Mouse (Mus musculus): ENCODE data around the gene Twf2. TPM values are rescaled to one million over a fixed set of nuclear protein-coding genes. Genes with fewer than 3 reads are reported as not detected.
A peak's percentile ranks its signal among the peaks of the same experiment; 100 is the strongest.

Twf2 gene
- polyA plus RNA-seq, 1 experiment: 12.1 TPM

GRCm38 (mm10) chr9:106231220-106231619 is 28.3 kb downstream of the Twf2 start:
- Histone ChIP-seq H3K4me3 (ENCODE audit: control insufficient read depth, low read depth, low read length) (no peak overlapping the region), H3K4me1 (ENCODE audit: control insufficient read depth, insufficient read depth, low read length) (no peaks in the 10 kb centered on the region; the same call in 1 of the 2 replicates), H3K27ac (ENCODE audit: control insufficient read depth, insufficient read depth, low read depth, low read length) (0 out of 2 replicates have a peak overlapping the region, but pooled peaks have one; percentile 1), H3K27me3 (ENCODE audit: control insufficient read depth, insufficient read depth, low read length) (no peaks in the 10 kb centered on the region), H3K36me3 (ENCODE audit: control insufficient read depth, insufficient read depth, low read length) (no peaks in the 10 kb centered on the region)
- no peak for TF ChIP-seq CTCF (IDR thresholded peaks at IDR 0.05; ENCODE audit: control insufficient read depth, insufficient read depth, insufficient replicate concordance, low read depth, low read length)
- TF ChIP-seq POLR2A (IDR thresholded peaks at IDR 0.05; ENCODE audit: control insufficient read depth, low read depth, low read length): no peak

GRCm38 (mm10) chr9:106231816-106232215 is 28.9 kb downstream of the Twf2 start:
- Histone ChIP-seq H3K4me3 (ENCODE audit: control insufficient read depth, low read depth, low read length) (no peak overlapping the region), H3K27ac (ENCODE audit: control insufficient read depth, insufficient read depth, low read depth, low read length) (no peak overlapping the region), H3K27me3 (ENCODE audit: control insufficient read depth, insufficient read depth, low read length) (no peaks in the 10 kb centered on the region), H3K4me1 (ENCODE audit: control insufficient read depth, insufficient read depth, low read length) (peaks cover 2% of the 10 kb centered on the region; the same call in 1 of the 2 replicates), H3K36me3 (ENCODE audit: control insufficient read depth, insufficient read depth, low read length) (no peaks in the 10 kb centered on the region)
- TF ChIP-seq POLR2A (IDR thresholded peaks at IDR 0.05; ENCODE audit: control insufficient read depth, low read depth, low read length): no peak

- H3K4me3 ChIP-seq (ENCODE audit: control insufficient read depth, low read depth, low read length): no peak overlapping the region
- peaks cover 2% of the 10 kb centered on the region; the same call in 1 of the 2 replicates for H3K4me1 ChIP-seq (ENCODE audit: control insufficient read depth, insufficient read depth, low read length)
- TF ChIP-seq POLR2A (IDR thresholded peaks at IDR 0.05; ENCODE audit: control insufficient read depth, low read depth, low read length) (no peak), CTCF (IDR thresholded peaks at IDR 0.05; ENCODE audit: control insufficient read depth, insufficient read depth, insufficient replicate concordance, low read depth, low read length) (no peak)
- peak overlapping the region; percentile 37; the same call in 1 of the 2 replicates for H3K27ac ChIP-seq (ENCODE audit: control insufficient read depth, insufficient read depth, low read depth, low read length)
- H3K36me3 ChIP-seq (ENCODE audit: control insufficient read depth, insufficient read depth, low read length): no peaks in the 10 kb centered on the region; the same call in 1 of the 2 replicates
- H3K27me3 ChIP-seq (ENCODE audit: control insufficient read depth, insufficient read depth, low read length): no peaks in the 10 kb centered on the region
Observed at GRCm38 (mm10) chr9:106232956-106233355, 30.0 kb downstream of the Twf2 start.

- Histone ChIP-seq H3K36me3 (ENCODE audit: control insufficient read depth, insufficient read depth, low read length) (no peaks in the 10 kb centered on the region; the same call in 1 of the 2 replicates), H3K27me3 (ENCODE audit: control insufficient read depth, insufficient read depth, low read length) (no peaks in the 10 kb centered on the region), H3K27ac (ENCODE audit: control insufficient read depth, insufficient read depth, low read depth, low read length) (no peak overlapping the region), H3K4me3 (ENCODE audit: control insufficient read depth, low read depth, low read length) (no peak overlapping the region), H3K4me1 (ENCODE audit: control insufficient read depth, insufficient read depth, low read length) (peaks cover 2% of the 10 kb centered on the region; the same call in 1 of the 2 replicates)
- TF ChIP-seq POLR2A (IDR thresholded peaks at IDR 0.05; ENCODE audit: control insufficient read depth, low read depth, low read length) (no peak), CTCF (IDR thresholded peaks at IDR 0.05; ENCODE audit: control insufficient read depth, insufficient read depth, insufficient replicate concordance, low read depth, low read length) (no peak)
Observed at GRCm38 (mm10) chr9:106233953-106234352, 31.0 kb downstream of the Twf2 start.

GRCm38 (mm10) chr9:106235194-106235830 is 32.4 kb downstream of the Twf2 start:
- Histone ChIP-seq H3K36me3 (ENCODE audit: control insufficient read depth, insufficient read depth, low read length) (no peaks in the 10 kb centered on the region; the same call in 1 of the 2 replicates), H3K27ac (ENCODE audit: control insufficient read depth, insufficient read depth, low read depth, low read length) (peak overlapping the region; percentile 44), H3K4me1 (ENCODE audit: control insufficient read depth, insufficient read depth, low read length) (peaks cover 2% of the 10 kb centered on the region; the same call in 1 of the 2 replicates), H3K27me3 (ENCODE audit: control insufficient read depth, insufficient read depth, low read length) (no peaks in the 10 kb centered on the region), H3K4me3 (ENCODE audit: control insufficient read depth, low read depth, low read length) (no peak overlapping the region)
- TF ChIP-seq CTCF (IDR thresholded peaks at IDR 0.05; ENCODE audit: control insufficient read depth, insufficient read depth, insufficient replicate concordance, low read depth, low read length) (no peak), POLR2A (IDR thresholded peaks at IDR 0.05; ENCODE audit: control insufficient read depth, low read depth, low read length) (peak; percentile 31; the same call in 1 of the 2 replicates)

GRCm38 (mm10) chr9:106236156-106236817 is 33.4 kb downstream of the Twf2 start:
- Histone ChIP-seq H3K4me1 (ENCODE audit: control insufficient read depth, insufficient read depth, low read length) (peaks cover 2% of the 10 kb centered on the region; the same call in 1 of the 2 replicates), H3K27ac (ENCODE audit: control insufficient read depth, insufficient read depth, low read depth, low read length) (peak overlapping the region; percentile 77), H3K4me3 (ENCODE audit: control insufficient read depth, low read depth, low read length) (no peak overlapping the region), H3K27me3 (ENCODE audit: control insufficient read depth, insufficient read depth, low read length) (no peaks in the 10 kb centered on the region), H3K36me3 (ENCODE audit: control insufficient read depth, insufficient read depth, low read length) (no peaks in the 10 kb centered on the region; the same call in none of the 2 replicates)
- TF ChIP-seq POLR2A (IDR thresholded peaks at IDR 0.05; ENCODE audit: control insufficient read depth, low read depth, low read length) (no peak), CTCF (IDR thresholded peaks at IDR 0.05; ENCODE audit: control insufficient read depth, insufficient read depth, insufficient replicate concordance, low read depth, low read length) (no peak)

GRCm38 (mm10) chr9:106236818-106237211 is 33.9 kb downstream of the Twf2 start:
- Histone ChIP-seq H3K27ac (ENCODE audit: control insufficient read depth, insufficient read depth, low read depth, low read length) (peak overlapping the region; percentile 77), H3K36me3 (ENCODE audit: control insufficient read depth, insufficient read depth, low read length) (no peaks in the 10 kb centered on the region; the same call in none of the 2 replicates), H3K27me3 (ENCODE audit: control insufficient read depth, insufficient read depth, low read length) (no peaks in the 10 kb centered on the region), H3K4me3 (ENCODE audit: control insufficient read depth, low read depth, low read length) (no peak overlapping the region), H3K4me1 (ENCODE audit: control insufficient read depth, insufficient read depth, low read length) (peaks cover 2% of the 10 kb centered on the region; the same call in 1 of the 2 replicates)
- TF ChIP-seq CTCF (IDR thresholded peaks at IDR 0.05; ENCODE audit: control insufficient read depth, insufficient read depth, insufficient replicate concordance, low read depth, low read length) (no peak), POLR2A (IDR thresholded peaks at IDR 0.05; ENCODE audit: control insufficient read depth, low read depth, low read length) (no peak)
